Mouse (Mus musculus) hindbrain, embryonic 11.5 days (tissue): Measurements from ENCODE around the gene Micu1. TPM values are rescaled to one million over a fixed set of nuclear protein-coding genes. Genes with fewer than 3 reads are reported as not detected.

Experiments used
- polyA plus RNA-seq: library from polyadenylated mRNA; unstranded; fragments of >200 nt; fragmentation: Nextera tagmentation; extraction: Ambion mirVana; gene quantifications from 2 replicates; pipeline ENCODE4 v1.2.1, GENCODE M21; 2014

Micu1 gene
- polyA plus RNA-seq, 1 experiment from 2014 or later, result 69.0 TPM

Other genes with a start within 250 kb of the Micu1 start
- not detected in 2 replicates for gene Gm10322, start 86.4 kb upstream of the Micu1 start, polyA plus RNA-seq
- gene Mcu, start 85.8 kb upstream of the Micu1 start, polyA plus RNA-seq, result 21.8 and 24.7 TPM in 2 replicates
- 22.0 and 22.6 TPM in 2 replicates for gene Dnajb12, start 177.1 kb downstream of the Micu1 start, polyA plus RNA-seq
- gene Ddit4, start 249.4 kb downstream of the Micu1 start, polyA plus RNA-seq, result 4.6 and 5.5 TPM in 2 replicates